Comparison of ENCODE assay signal across 10 mouse cellular contexts in the genomic region with DNA sequence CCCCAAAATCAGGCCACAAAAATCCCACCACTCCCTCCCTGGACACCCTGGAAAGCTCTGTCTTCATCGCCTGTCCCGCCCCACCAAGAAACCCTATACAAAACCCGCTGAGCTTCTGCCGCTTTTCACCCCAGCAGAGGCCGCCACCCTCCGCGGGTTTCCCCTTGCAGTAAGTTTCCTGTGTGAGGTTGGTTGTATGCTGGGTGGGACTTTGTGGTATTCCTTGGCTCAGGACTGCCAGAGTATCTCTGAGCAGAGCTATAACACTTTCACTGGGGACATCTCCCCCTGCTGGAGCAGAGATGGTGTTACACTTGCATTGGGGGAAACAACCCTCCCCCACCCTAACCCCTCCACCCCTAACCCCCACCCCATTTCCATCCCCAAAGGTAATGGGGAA. TPM values are rescaled to one million over a fixed set of nuclear protein-coding genes. Genes with fewer than 3 reads are reported as not detected.
DNase-seq lines count a peak whose midpoint lies in the region; ATAC-seq and TF ChIP-seq lines count a peak whose summit lies in the region.
"Had no signal": no experiment of that assay in that cellular context is flagged by ENCODE, and none has a peak within 500 bp of the region (broad histone marks: within the 10 kb centered on the region; RNA-seq: fewer than 3 reads in every experiment).

No protein-coding gene starts in this region.

- no peak overlapping the region for H3K4me2 ChIP-seq in intestine, postnatal 0 days (replicated peaks; ENCODE audit: low read depth)
- no peak overlapping the region for H3K4me2 ChIP-seq in intestine, embryonic 16.5 days (ENCODE audit: low read depth, low read length)
- H3K4me2 ChIP-seq in embryonic facial prominence, embryonic 14.5 days (ENCODE audit: low read depth, low read length), result no peak overlapping the region
- H3K4me2 ChIP-seq: embryonic facial prominence, embryonic 13.5 days; limb, embryonic 15.5 days had no signal

- DNase-seq in ES-CJ7 (ENCODE audit: low read depth, low spot score), result peak; percentile 91
- DNase-seq in embryonic facial prominence, embryonic 14.5 days (ENCODE audit: low spot score), result peak; percentile 58
- peak; percentile 44 to 57 for DNase-seq in spleen, adult 2 months (ENCODE audit: low read depth in 1 of 2, low spot score in 2 of 2)
- DNase-seq in left cerebral cortex, adult 11 months (ENCODE audit: low spot score), result no peak
- no peak for DNase-seq in urinary bladder, postnatal 10 days (ENCODE audit: low spot score)

- no peak overlapping the region for H3K4me3 ChIP-seq in intestine, postnatal 0 days (ENCODE audit: low read depth, low read length)
- H3K4me3 ChIP-seq in intestine, embryonic 16.5 days (ENCODE audit: low read length), result no peak overlapping the region
- H3K4me3 ChIP-seq in embryonic facial prominence, embryonic 14.5 days (ENCODE audit: low read depth, low read length), result no peak overlapping the region
- no peak overlapping the region for H3K4me3 ChIP-seq in spleen, adult 2 months (ENCODE audit: extremely low read depth, insufficient read depth, insufficient read length)
- H3K4me3 ChIP-seq: embryonic facial prominence, embryonic 13.5 days; limb, embryonic 15.5 days had no signal

- H3K4me1 ChIP-seq in intestine, postnatal 0 days (replicated peaks; ENCODE audit: control insufficient read depth, insufficient read depth, low read length), result no peaks in the 10 kb centered on the region
- H3K4me1 ChIP-seq in intestine, embryonic 16.5 days (ENCODE audit: control insufficient read depth, insufficient read depth, low read length), result peaks cover 9% of the 10 kb centered on the region
- 0 out of 2 replicates have a peak, but pooled peaks cover 5% of the 10 kb centered on the region for H3K4me1 ChIP-seq in embryonic facial prominence, embryonic 14.5 days (ENCODE audit: control insufficient read depth, insufficient read depth, low read length)
- no peaks in the 10 kb centered on the region; the same call in 1 of the 2 replicates for H3K4me1 ChIP-seq in spleen, adult 2 months (ENCODE audit: control insufficient read depth, insufficient read depth, insufficient read length)

- no peak for TF ChIP-seq POLR2A in spleen, adult 2 months (IDR thresholded peaks at IDR 0.05; ENCODE audit: low read depth, low read length)

- no peak for ATAC-seq in intestine, postnatal 0 days
- ATAC-seq in intestine, embryonic 16.5 days, result no peak
- ATAC-seq in embryonic facial prominence, embryonic 14.5 days (ENCODE audit: low read depth), result no peak
- no peak for ATAC-seq in frontal cortex, adult (ENCODE audit: low TSS enrichment)

- peak; percentile 58 for TF ChIP-seq CTCF in intestine, postnatal 0 days (IDR thresholded peaks at IDR 0.05; ENCODE audit: low read depth)
- peak; percentile 17; the same call in 1 of the 2 replicates for TF ChIP-seq CTCF in spleen, adult 2 months (IDR thresholded peaks at IDR 0.05; ENCODE audit: extremely low read depth, insufficient read depth, insufficient read length, insufficient replicate concordance)

- no peak overlapping the region for H3K27ac ChIP-seq in intestine, postnatal 0 days (ENCODE audit: low read depth, low read length)
- H3K27ac ChIP-seq in intestine, embryonic 16.5 days (ENCODE audit: low read length), result no peak overlapping the region
- no peak overlapping the region for H3K27ac ChIP-seq in embryonic facial prominence, embryonic 14.5 days (replicated peaks; ENCODE audit: low read depth, low read length)
- H3K27ac ChIP-seq in spleen, adult 2 months (ENCODE audit: insufficient read depth, low read length), result no peak overlapping the region
- H3K27ac ChIP-seq: embryonic facial prominence, embryonic 13.5 days; limb, embryonic 15.5 days had no signal

- H3K27me3 ChIP-seq in intestine, postnatal 0 days (replicated peaks; ENCODE audit: control insufficient read depth, insufficient read depth, low read length), result no peaks in the 10 kb centered on the region
- no peaks in the 10 kb centered on the region for H3K27me3 ChIP-seq in intestine, embryonic 16.5 days (replicated peaks; ENCODE audit: control insufficient read depth, insufficient read depth, low read length)
- no peaks in the 10 kb centered on the region for H3K27me3 ChIP-seq in embryonic facial prominence, embryonic 14.5 days (replicated peaks; ENCODE audit: control insufficient read depth, insufficient read depth, low read length)
- no peaks in the 10 kb centered on the region for H3K27me3 ChIP-seq in spleen, adult 2 months (ENCODE audit: control insufficient read depth, insufficient read depth, low read length)
- H3K27me3 ChIP-seq: embryonic facial prominence, embryonic 13.5 days; limb, embryonic 15.5 days had no signal

- no peak overlapping the region for H3K9ac ChIP-seq in intestine, postnatal 0 days (ENCODE audit: low read depth, low read length)
- no peak overlapping the region for H3K9ac ChIP-seq in intestine, embryonic 16.5 days (ENCODE audit: low read depth, low read length)
- H3K9ac ChIP-seq in embryonic facial prominence, embryonic 14.5 days (ENCODE audit: low read depth, low read length), result no peak overlapping the region
- H3K9ac ChIP-seq: embryonic facial prominence, embryonic 13.5 days; limb, embryonic 15.5 days had no signal

- no peaks in the 10 kb centered on the region for H3K9me3 ChIP-seq in intestine, postnatal 0 days (ENCODE audit: control insufficient read depth)
- no peaks in the 10 kb centered on the region for H3K9me3 ChIP-seq in intestine, embryonic 16.5 days (ENCODE audit: control insufficient read depth, low read length)
- no peaks in the 10 kb centered on the region for H3K9me3 ChIP-seq in embryonic facial prominence, embryonic 14.5 days (ENCODE audit: control insufficient read depth, low read length)
- H3K9me3 ChIP-seq: limb, embryonic 15.5 days had no signal

- WGBS in intestine, postnatal 0 days, result 45% methylated on average over 7 of the region's 7 CpGs
- WGBS in intestine, embryonic 16.5 days, result 43% methylated on average over 7 of the region's 7 CpGs
- 39% methylated on average over 7 of the region's 7 CpGs for WGBS in embryonic facial prominence, embryonic 14.5 days
- WGBS in spleen, adult 2 months, result 31% methylated on average over 7 of the region's 7 CpGs

- no peaks in the 10 kb centered on the region for H3K36me3 ChIP-seq in intestine, postnatal 0 days (ENCODE audit: control insufficient read depth, insufficient read depth)
- no peaks in the 10 kb centered on the region for H3K36me3 ChIP-seq in intestine, embryonic 16.5 days (ENCODE audit: control insufficient read depth, insufficient read depth, low read length)
- H3K36me3 ChIP-seq in embryonic facial prominence, embryonic 14.5 days (ENCODE audit: control insufficient read depth, insufficient read depth, low read length), result no peaks in the 10 kb centered on the region
- no peaks in the 10 kb centered on the region for H3K36me3 ChIP-seq in spleen, adult 2 months (ENCODE audit: control insufficient read depth, insufficient read depth, low read length)
- H3K36me3 ChIP-seq: embryonic facial prominence, embryonic 13.5 days; limb, embryonic 15.5 days had no signal

RNA-seq across cellular contexts. Expression of gene Arhgap19, which starts 1.5 kb away (rescaled TPM):
- polyA plus RNA-seq in intestine, postnatal 0 days (2015; fragmentation: Nextera tagmentation; extraction: Ambion mirVana), result 3.5 TPM in 2 replicates
- 14.2 and 14.8 TPM in 2 replicates for polyA plus RNA-seq in intestine, embryonic 16.5 days (2015; fragmentation: Nextera tagmentation; extraction: Ambion mirVana)
- 17.5 and 21.2 TPM in 2 replicates for polyA plus RNA-seq in embryonic facial prominence, embryonic 14.5 days (2014; fragmentation: Nextera tagmentation; extraction: Ambion mirVana)
- polyA plus RNA-seq in spleen, adult 2 months (2012; rRNA removed), result 4.8 and 8.5 TPM in 2 replicates

RNA-seq across cellular contexts. Expression of gene Frat1, which starts 26.4 kb away (rescaled TPM):
- polyA plus RNA-seq in intestine, postnatal 0 days (2015; fragmentation: Nextera tagmentation; extraction: Ambion mirVana), result 6.4 and 8.3 TPM in 2 replicates
- polyA plus RNA-seq in intestine, embryonic 16.5 days (2015; fragmentation: Nextera tagmentation; extraction: Ambion mirVana), result 11.9 and 12.2 TPM in 2 replicates
- 4.5 and 6.4 TPM in 2 replicates for polyA plus RNA-seq in embryonic facial prominence, embryonic 14.5 days (2014; fragmentation: Nextera tagmentation; extraction: Ambion mirVana)
- polyA plus RNA-seq in spleen, adult 2 months (2012; rRNA removed), result 7.6 and 12.7 TPM in 2 replicates

RNA-seq across cellular contexts. Expression of gene Frat2, which starts 44.6 kb away (rescaled TPM):
- 3.8 and 4.5 TPM in 2 replicates for polyA plus RNA-seq in intestine, postnatal 0 days (2015; fragmentation: Nextera tagmentation; extraction: Ambion mirVana)
- polyA plus RNA-seq in intestine, embryonic 16.5 days (2015; fragmentation: Nextera tagmentation; extraction: Ambion mirVana), result 4.7 and 6.0 TPM in 2 replicates
- polyA plus RNA-seq in embryonic facial prominence, embryonic 14.5 days (2014; fragmentation: Nextera tagmentation; extraction: Ambion mirVana), result 2.8 and 3.2 TPM in 2 replicates
- 7.6 and 14.4 TPM in 2 replicates for polyA plus RNA-seq in spleen, adult 2 months (2012; rRNA removed)

RNA-seq across cellular contexts. Expression of gene Slit1, which starts 59.9 kb away (rescaled TPM):
- 0.27 and 0.35 TPM in 2 replicates for polyA plus RNA-seq in intestine, postnatal 0 days (2015; fragmentation: Nextera tagmentation; extraction: Ambion mirVana)
- 0.45 and 0.68 TPM in 2 replicates for polyA plus RNA-seq in intestine, embryonic 16.5 days (2015; fragmentation: Nextera tagmentation; extraction: Ambion mirVana)
- polyA plus RNA-seq in embryonic facial prominence, embryonic 14.5 days (2014; fragmentation: Nextera tagmentation; extraction: Ambion mirVana), result 1.3 and 1.7 TPM in 2 replicates
- 0.66 and 0.78 TPM in 2 replicates for polyA plus RNA-seq in spleen, adult 2 months (2012; rRNA removed)

Comparison
In these comparisons a context has a peak if more than half of its experiments do, and no peak if none do; other contexts are left out.
1. DNase-seq: peak in ES-CJ7 (single experiment), embryonic facial prominence, embryonic 14.5 days (single experiment) and spleen, adult 2 months (2 of 2); none in left cerebral cortex, adult 11 months (single experiment) and urinary bladder, postnatal 10 days (single experiment).